Mouse (Mus musculus) thymus, postnatal 10 days (tissue): ENCODE results near the gene Mllt6.
"Not testable (repeated sequence)": the region's sequence is repeated elsewhere in the genome, so short reads cannot be mapped to it uniquely, and the experiment has no call there.

Source experiments
- DNase-seq, 2 experiments: peaks; one replicate each; pipeline ENCODE4 v3.0.0; 2021; ENCODE audit warnings: low spot score in 2 of 2

Gene Mllt6

DNA sequence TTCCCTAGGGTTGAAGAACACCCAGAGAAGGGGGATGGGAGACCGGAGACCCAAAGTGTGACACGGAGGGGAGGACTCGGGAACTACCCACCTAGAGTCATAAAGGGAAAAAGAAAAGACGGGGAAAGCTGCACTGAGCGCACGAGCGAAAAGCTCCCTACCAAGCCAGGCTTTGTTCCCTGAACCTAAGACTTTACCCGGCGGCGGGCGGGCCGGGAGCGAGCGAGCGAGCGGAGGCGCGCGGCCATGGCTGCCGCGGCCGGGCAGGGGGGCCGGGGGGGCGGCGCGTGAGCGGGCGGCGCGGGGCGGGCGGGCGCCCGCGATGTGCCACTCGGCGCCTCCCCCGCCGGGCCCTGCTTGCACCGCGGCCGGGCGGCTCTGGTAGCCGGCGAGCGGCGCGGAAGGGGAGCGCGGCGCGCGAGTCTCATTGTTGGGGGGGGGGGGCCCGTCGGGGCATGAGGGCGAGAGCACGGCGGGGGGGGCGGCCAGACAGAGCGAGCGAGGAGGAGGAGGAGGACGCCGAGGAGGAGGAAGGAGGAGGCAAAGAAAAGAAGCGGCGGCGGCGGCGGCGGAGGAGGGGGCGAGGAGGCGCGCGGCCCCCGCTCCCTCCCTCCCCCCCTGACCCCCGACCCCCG is at the start of gene Mllt6:
Mllt6 (plus strand) TSS at position 522 of the 635 bp plus-strand sequence.
- peak; percentile 45 to 66 for DNase-seq

DNA sequence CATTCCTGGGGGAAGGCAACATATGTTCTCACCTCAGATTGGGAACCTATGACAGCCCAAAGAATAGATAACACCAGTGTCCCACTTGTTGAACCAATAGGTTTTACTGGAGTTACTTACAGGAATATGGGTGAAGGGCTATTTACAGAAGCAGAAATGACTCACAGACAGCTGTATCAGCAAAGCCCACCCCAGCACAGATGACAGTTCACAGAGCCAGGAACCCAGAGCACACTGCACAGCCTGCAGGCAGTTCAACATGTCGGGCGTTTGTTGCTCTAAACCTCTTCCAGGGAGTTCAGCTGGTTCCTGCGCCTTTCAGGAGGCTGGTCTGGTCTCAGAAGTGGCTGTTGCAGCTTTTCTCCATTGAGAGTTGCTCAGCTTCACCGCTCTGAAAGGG is 47.9 kb upstream of the Mllt6 start:
- no peak for DNase-seq

- no peak for DNase-seq
These were observed 44.8 kb upstream of the Mllt6 start for GRCm38 (mm10) chr11:97618368-97618767.

DNA sequence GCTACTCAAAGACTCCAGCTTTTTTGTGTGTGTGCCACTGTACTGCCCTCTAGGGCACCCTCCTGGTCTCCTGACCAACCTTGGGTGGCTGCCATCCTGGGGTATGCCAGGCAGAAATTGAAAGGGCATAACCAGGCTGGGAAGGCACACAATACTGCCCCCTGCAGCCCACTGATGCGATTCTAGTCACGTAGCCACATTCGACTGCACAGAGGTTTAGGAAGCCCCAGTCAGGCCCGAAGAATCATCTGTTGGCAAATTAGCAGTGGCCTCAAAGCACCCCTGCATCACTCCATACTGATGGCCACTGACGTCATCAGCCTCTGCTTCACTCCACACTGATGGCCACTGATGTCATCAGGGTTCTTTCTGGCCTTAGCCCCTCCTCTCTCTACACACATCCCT is 43.8 kb upstream of the Mllt6 start:
- peak in 1 of 2 experiments; percentile 19 for DNase-seq

DNA sequence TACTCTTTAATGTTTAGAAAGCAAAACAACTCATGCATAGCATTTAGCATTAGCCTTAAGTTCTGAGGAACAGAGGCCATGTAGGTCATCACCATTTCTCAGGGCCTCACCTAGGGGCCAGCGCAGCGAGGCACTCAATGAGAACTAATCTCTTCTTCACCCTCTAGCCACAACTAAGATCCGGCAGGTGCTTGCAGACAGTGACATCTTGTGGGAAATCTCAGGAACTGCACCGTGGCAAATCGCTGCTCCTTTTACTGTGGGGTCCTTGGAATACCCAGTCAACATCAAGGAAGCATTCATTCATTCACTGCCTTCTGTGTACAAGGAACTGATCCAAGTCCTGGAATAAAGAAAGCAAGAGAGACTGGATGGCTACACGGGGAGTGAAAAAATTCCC is 40.8 kb upstream of the Mllt6 start:
- peak; percentile 18 to 62 for DNase-seq

DNA sequence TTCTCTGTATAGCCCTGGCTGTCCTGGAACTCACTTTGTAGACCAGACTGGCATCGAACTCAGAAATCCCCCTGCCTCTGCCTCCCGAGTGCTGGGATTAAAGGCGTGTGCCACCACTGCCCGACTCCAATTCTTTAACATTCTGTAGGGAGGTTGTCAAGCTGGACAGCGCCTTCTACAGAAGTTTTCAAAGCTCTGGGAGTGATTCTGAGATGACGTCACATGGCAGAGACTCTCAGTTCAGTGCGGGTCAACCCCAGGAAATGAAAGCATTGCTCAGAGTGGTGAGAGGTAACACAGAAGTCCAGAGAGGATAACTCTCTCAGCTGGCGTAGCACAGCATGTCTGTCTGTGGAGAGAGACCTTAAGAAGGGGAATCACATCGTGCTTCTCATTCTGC is 40.0 kb upstream of the Mllt6 start:
- no peak for DNase-seq

GRCm38 (mm10) chr11:97625551-97625950 is 37.7 kb upstream of the Mllt6 start:
- DNase-seq, result no peak

DNA sequence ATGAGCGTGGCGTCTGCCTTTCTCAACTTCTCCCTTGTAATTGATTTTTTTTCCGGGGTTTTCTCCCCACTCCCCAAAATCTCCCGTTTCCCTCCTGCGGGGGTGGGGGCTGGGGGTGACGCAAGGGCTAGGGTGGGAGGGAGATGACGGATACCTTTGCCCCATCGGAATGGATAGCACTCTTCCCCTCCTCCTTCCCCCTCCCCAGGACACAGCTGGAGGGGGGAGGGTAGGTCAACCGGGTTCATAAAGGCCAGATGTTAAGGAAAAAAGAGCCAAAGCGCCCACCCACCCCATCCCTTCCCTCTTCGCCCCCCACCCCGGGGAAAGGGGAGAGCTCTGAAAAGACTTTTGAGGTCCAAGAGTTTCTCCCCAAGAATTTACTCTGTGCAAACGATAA is 36.8 kb upstream of the Mllt6 start:
- DNase-seq, result no peak

GRCm38 (mm10) chr11:97626850-97627249 is 36.4 kb upstream of the Mllt6 start:
- no peak for DNase-seq

GRCm38 (mm10) chr11:97627556-97628302 is 35.5 kb upstream of the Mllt6 start:
- DNase-seq, result no peak

- no peak for DNase-seq
These were observed 35.0 kb upstream of the Mllt6 start for GRCm38 (mm10) chr11:97628303-97628567.

GRCm38 (mm10) chr11:97628568-97629518 is 34.4 kb upstream of the Mllt6 start:
- peak; percentile 4 to 24 for DNase-seq

- DNase-seq, result peak; percentile 82 to 85
These were observed 33.6 kb upstream of the Mllt6 start, which contains the start of gene Epop for GRCm38 (mm10) chr11:97629576-97629975. Epop (minus strand) TSS chr11:97629702.

- DNase-seq, result no peak
These were observed 32.2 kb upstream of the Mllt6 start for GRCm38 (mm10) chr11:97631046-97631445.

DNA sequence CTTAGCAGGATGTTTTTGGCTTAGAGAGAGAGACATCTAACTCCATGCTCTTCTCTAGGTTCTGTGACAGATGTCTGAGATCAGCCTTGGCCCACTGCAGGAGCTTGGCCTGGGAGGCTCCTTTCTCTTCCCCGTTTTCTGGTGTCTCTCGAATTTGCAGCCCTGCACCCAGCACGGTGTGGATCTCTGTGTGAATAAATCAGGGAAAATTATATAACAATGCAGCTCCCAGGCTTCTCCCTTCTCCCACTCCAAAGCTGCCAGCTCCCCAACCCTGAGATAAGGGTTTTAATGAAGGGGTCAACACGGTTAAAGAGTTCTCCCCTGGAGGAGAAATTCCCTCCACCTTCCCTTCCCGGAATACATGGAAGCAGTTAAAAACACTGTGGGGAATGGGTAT is 31.7 kb upstream of the Mllt6 start:
- no peak for DNase-seq

GRCm38 (mm10) chr11:97631938-97632337 is 31.3 kb upstream of the Mllt6 start:
- peak; percentile 69 to 87 for DNase-seq

GRCm38 (mm10) chr11:97632440-97632839 is 30.8 kb upstream of the Mllt6 start:
- DNase-seq, result not testable (repeated sequence)

DNA sequence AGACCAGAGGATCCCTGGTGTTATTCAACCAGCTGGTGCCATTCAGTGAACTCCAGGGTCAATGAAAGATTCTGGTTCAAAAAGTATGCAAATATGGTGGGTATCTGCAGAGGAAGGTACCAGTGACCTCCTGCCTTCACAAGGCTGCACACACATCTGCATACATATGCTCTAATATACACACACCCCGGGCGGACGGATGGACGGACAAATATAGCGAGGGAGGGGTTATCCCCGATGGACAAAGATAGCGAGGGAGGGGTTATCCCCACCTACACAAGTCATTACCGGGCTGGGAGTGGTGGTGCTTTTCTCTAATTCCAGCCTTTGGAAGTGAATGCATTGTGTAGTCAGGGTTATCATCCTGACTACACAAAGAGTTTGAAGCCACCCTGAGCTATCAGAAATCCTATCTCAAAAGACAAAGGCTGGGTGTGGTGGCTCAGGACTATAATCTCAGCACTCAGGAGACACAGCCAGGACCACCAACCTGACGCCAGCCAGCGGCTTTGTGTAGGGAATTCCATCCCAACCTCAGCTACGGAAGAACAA is 27.7 kb upstream of the Mllt6 start:
- DNase-seq, result no peak

DNA sequence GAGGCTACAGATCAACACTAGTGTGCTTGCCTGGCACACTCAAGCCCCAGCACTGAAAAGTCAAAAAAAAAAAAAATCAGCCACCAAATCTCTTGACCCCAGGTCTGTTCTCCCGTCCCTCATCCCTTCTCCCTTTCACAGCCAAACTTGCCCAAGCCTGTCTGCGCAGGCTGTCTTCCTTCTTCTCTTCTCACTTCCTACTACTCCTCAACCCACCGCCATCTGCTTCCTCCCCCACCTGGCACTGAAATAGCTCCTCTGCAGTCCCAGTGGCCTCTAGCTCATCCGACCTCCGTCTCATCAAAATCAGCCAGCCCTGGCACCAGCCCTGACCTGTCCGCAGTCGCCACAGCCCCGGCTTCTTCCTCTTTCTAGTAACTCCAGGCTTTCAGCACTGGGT is 21.5 kb upstream of the Mllt6 start:
- no peak for DNase-seq

GRCm38 (mm10) chr11:97642746-97643145 is 20.5 kb upstream of the Mllt6 start:
- DNase-seq, result no peak

- no peak for DNase-seq
These were observed 19.7 kb upstream of the Mllt6 start for GRCm38 (mm10) chr11:97643380-97644055.

DNA sequence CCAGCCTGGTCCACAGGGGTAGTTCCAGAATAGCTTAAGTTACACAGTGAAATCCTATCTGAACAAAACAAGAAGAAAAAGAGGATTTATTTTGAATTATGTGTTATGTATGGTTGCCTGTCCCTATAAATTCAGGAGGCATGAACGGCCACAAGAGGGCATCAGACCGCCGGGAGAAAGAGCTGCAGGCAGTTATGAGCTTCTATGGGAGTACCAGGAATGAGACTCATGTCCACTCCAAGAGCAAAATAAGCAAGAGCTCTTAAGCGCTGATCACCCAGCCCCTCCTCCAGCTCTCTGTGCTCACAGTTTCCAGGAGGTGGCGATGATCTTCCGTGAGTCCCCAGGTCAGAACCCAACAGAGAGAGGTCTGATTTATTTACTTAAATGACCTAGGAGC is 18.4 kb upstream of the Mllt6 start:
- DNase-seq, result peak; percentile 53 to 77
